Comparison of ENCODE assay signal across 23 mouse cellular contexts in genomic region chr1:39332456-39332855, GRCm38 (mm10). TPM values are rescaled to one million over a fixed set of nuclear protein-coding genes. Genes with fewer than 3 reads are reported as not detected.
DNase-seq lines count a peak whose midpoint lies in the region; ATAC-seq and TF ChIP-seq lines count a peak whose summit lies in the region.
"Had no signal": no experiment of that assay in that cellular context is flagged by ENCODE, and none has a peak within 500 bp of the region (broad histone marks: within the 10 kb centered on the region; RNA-seq: fewer than 3 reads in every experiment).

No protein-coding gene starts in this region.

- no peak for TF ChIP-seq EP300 in heart, postnatal 0 days (IDR thresholded peaks at IDR 0.05; ENCODE audit: low read depth)

- TF ChIP-seq CTCF in heart, postnatal 0 days (IDR thresholded peaks at IDR 0.05; ENCODE audit: low read depth): no peak

- no peaks in the 10 kb centered on the region for H3K27me3 ChIP-seq in heart, postnatal 0 days (ENCODE audit: control insufficient read depth, insufficient read depth, low read length)
- no peaks in the 10 kb centered on the region for H3K27me3 ChIP-seq in intestine, embryonic 16.5 days (replicated peaks; ENCODE audit: control insufficient read depth, insufficient read depth, low read length)
- H3K27me3 ChIP-seq: CH12.LX; forebrain, embryonic 15.5 days; Patski had no signal

- 0 out of 2 replicates have a peak overlapping the region, but pooled peaks have one; percentile 76 for H3K27ac ChIP-seq in heart, postnatal 0 days (ENCODE audit: low read depth)
- no peak overlapping the region for H3K27ac ChIP-seq in intestine, embryonic 16.5 days (ENCODE audit: low read length)
- H3K27ac ChIP-seq: embryonic facial prominence, embryonic 10.5 days; embryonic facial prominence, embryonic 12.5 days; forebrain, embryonic 13.5 days; forebrain, embryonic 15.5 days had no signal

- 78% methylated on average over 4 of the region's 4 CpGs for WGBS in heart, postnatal 0 days
- WGBS in intestine, embryonic 16.5 days: 71% methylated on average over 4 of the region's 4 CpGs

- intact Hi-C loops in heart, postnatal 10 days (cut with DNase I): no loop called here

- H3K36me3 ChIP-seq in heart, postnatal 0 days (replicated peaks; ENCODE audit: control insufficient read depth, insufficient read depth, low read length): peaks cover 15% of the 10 kb centered on the region
- no peaks in the 10 kb centered on the region for H3K36me3 ChIP-seq in intestine, embryonic 16.5 days (ENCODE audit: control insufficient read depth, insufficient read depth, low read length)
- H3K36me3 ChIP-seq: embryonic facial prominence, embryonic 10.5 days; embryonic facial prominence, embryonic 12.5 days; forebrain, embryonic 15.5 days; G1E had no signal

- no peaks in the 10 kb centered on the region for H3K9me3 ChIP-seq in heart, postnatal 0 days (replicated peaks; ENCODE audit: control insufficient read depth, low read length)
- no peaks in the 10 kb centered on the region for H3K9me3 ChIP-seq in intestine, embryonic 16.5 days (ENCODE audit: control insufficient read depth, low read length)
- H3K9me3 ChIP-seq: embryonic facial prominence, embryonic 10.5 days; embryonic facial prominence, embryonic 12.5 days; forebrain, embryonic 13.5 days; forebrain, embryonic 15.5 days; G1E had no signal

- no peak overlapping the region for H3K4me2 ChIP-seq in heart, postnatal 0 days (ENCODE audit: low read depth, low read length)
- H3K4me2 ChIP-seq in intestine, embryonic 16.5 days (ENCODE audit: low read depth, low read length): no peak overlapping the region
- H3K4me2 ChIP-seq: embryonic facial prominence, embryonic 12.5 days; forebrain, embryonic 13.5 days; forebrain, embryonic 15.5 days had no signal

- H3K4me1 ChIP-seq in heart, postnatal 0 days (ENCODE audit: control insufficient read depth, insufficient read depth): peaks cover 26% of the 10 kb centered on the region
- H3K4me1 ChIP-seq in intestine, embryonic 16.5 days (ENCODE audit: control insufficient read depth, insufficient read depth, low read length): peaks cover 7% of the 10 kb centered on the region; the same call in 1 of the 2 replicates
- H3K4me1 ChIP-seq: forebrain, embryonic 13.5 days; forebrain, embryonic 15.5 days had no signal

- H3K9ac ChIP-seq in heart, postnatal 0 days (replicated peaks; ENCODE audit: low read depth, low read length): no peak overlapping the region
- H3K9ac ChIP-seq in intestine, embryonic 16.5 days (ENCODE audit: low read depth, low read length): no peak overlapping the region
- H3K9ac ChIP-seq: embryonic facial prominence, embryonic 12.5 days; forebrain, embryonic 13.5 days; forebrain, embryonic 15.5 days had no signal

- no peak for DNase-seq in heart, postnatal 0 days (ENCODE audit: low spot score)
- no peak for DNase-seq in heart, postnatal 10 days
- no peak for DNase-seq in spleen, adult 18-20 months
- DNase-seq in kidney, adult 11 months: no peak
- DNase-seq: adrenal gland, adult 8-10 months; adrenal gland, postnatal 14 days; adrenal gland, postnatal 36 days; B cell, adult 2 months; cerebellum, adult 11-12 months; cerebellum, adult 2 months; cerebellum, adult 9-10 months; cerebellum, postnatal 10 days; cerebellum, postnatal 25 days had no signal

- H3K4me3 ChIP-seq in heart, postnatal 0 days (ENCODE audit: low read depth, low read length): no peak overlapping the region
- no peak overlapping the region for H3K4me3 ChIP-seq in intestine, embryonic 16.5 days (ENCODE audit: low read length)
- H3K4me3 ChIP-seq: embryonic facial prominence, embryonic 10.5 days; embryonic facial prominence, embryonic 12.5 days; forebrain, embryonic 13.5 days; forebrain, embryonic 15.5 days had no signal

- ATAC-seq in heart, postnatal 0 days (ENCODE audit: insufficient read depth, low read depth): no peak
- ATAC-seq in intestine, embryonic 16.5 days: peak; percentile 77
- ATAC-seq: activated CD4-positive, CD25-positive, alpha-beta regulatory T cell, adult 4 months; CD4-positive, CD25-positive, alpha-beta regulatory T cell, adult 4 months; forebrain, embryonic 13.5 days; forebrain, embryonic 15.5 days; Patski had no signal

RNA-seq across cellular contexts. Expression of gene Rpl31, which starts 35.2 kb away (rescaled TPM):
- total RNA-seq in heart, postnatal 0 days (2014; rRNA removed; ENCODE audit: low replicate concordance): 189 and 198 TPM in 2 replicates
- 325 and 330 TPM in 2 replicates for polyA plus RNA-seq in heart, postnatal 0 days (2015; fragmentation: Nextera tagmentation; extraction: Ambion mirVana)
- 100 to 1,000 TPM; 730 to 733 TPM for total RNA-seq in heart, postnatal 10 days (2021)
- 426 and 432 TPM in 2 replicates for polyA plus RNA-seq in intestine, embryonic 16.5 days (2015; fragmentation: Nextera tagmentation; extraction: Ambion mirVana)
